Mouse (Mus musculus): ENCODE results near the gene Frmpd2. TPM values are rescaled to one million over a fixed set of nuclear protein-coding genes. Genes with fewer than 3 reads are reported as not detected.

Gene Frmpd2
- polyA plus RNA-seq, 1 experiment, result 0.36 TPM

GRCm38 (mm10) chr14:33513877-33514276, 42.4 kb downstream of the Frmpd2 start:
- WGBS, result 51% methylated on average over 5 of the region's 5 CpGs
- no peak for TF ChIP-seq CTCF (IDR thresholded peaks at IDR 0.05; ENCODE audit: borderline replicate concordance, insufficient read depth, low read depth, low read length)
- TF ChIP-seq POLR2A (IDR thresholded peaks at IDR 0.05; ENCODE audit: borderline replicate concordance, insufficient read depth, low read length), result no peak
- Histone ChIP-seq H3K27ac (ENCODE audit: insufficient read depth, low read length) (no peak overlapping the region), H3K4me1 (ENCODE audit: control insufficient read depth, insufficient read depth, low read length) (no peaks in the 10 kb centered on the region), H3K27me3 (ENCODE audit: control insufficient read depth, insufficient read depth, low read length) (no peaks in the 10 kb centered on the region; the same call in 1 of the 2 replicates), H3K4me3 (replicated peaks; ENCODE audit: insufficient read depth, low read depth, low read length) (no peak overlapping the region)
- no peak for DNase-seq

GRCm38 (mm10) chr14:33514756-33515285, 43.3 kb downstream of the Frmpd2 start:
- no peak for DNase-seq
- no peak overlapping the region for H3K4me3 ChIP-seq (replicated peaks; ENCODE audit: insufficient read depth, low read depth, low read length)
- TF ChIP-seq POLR2A (IDR thresholded peaks at IDR 0.05; ENCODE audit: borderline replicate concordance, insufficient read depth, low read length) (no peak), CTCF (IDR thresholded peaks at IDR 0.05; ENCODE audit: borderline replicate concordance, insufficient read depth, low read depth, low read length) (no peak)
- no peaks in the 10 kb centered on the region for H3K27me3 ChIP-seq (ENCODE audit: control insufficient read depth, insufficient read depth, low read length)
- WGBS, result 29% methylated on average over 6 of the region's 6 CpGs
- no peak overlapping the region for H3K27ac ChIP-seq (ENCODE audit: insufficient read depth, low read length)
- no peaks in the 10 kb centered on the region for H3K4me1 ChIP-seq (ENCODE audit: control insufficient read depth, insufficient read depth, low read length)

GRCm38 (mm10) chr14:33521538-33521937, 50.0 kb downstream of the Frmpd2 start:
- Histone ChIP-seq H3K4me3 (replicated peaks; ENCODE audit: insufficient read depth, low read depth, low read length) (no peak overlapping the region), H3K4me1 (ENCODE audit: control insufficient read depth, insufficient read depth, low read length) (no peaks in the 10 kb centered on the region), H3K27me3 (ENCODE audit: control insufficient read depth, insufficient read depth, low read length) (no peaks in the 10 kb centered on the region), H3K27ac (ENCODE audit: insufficient read depth, low read length) (no peak overlapping the region)
- 9% methylated on average over 3 of the region's 3 CpGs for WGBS
- TF ChIP-seq POLR2A (IDR thresholded peaks at IDR 0.05; ENCODE audit: borderline replicate concordance, insufficient read depth, low read length) (no peak), CTCF (IDR thresholded peaks at IDR 0.05; ENCODE audit: borderline replicate concordance, insufficient read depth, low read depth, low read length) (no peak)
- peak; percentile 41 to 61 for DNase-seq

- Histone ChIP-seq H3K4me1 (ENCODE audit: control insufficient read depth, insufficient read depth, low read length) (no peaks in the 10 kb centered on the region), H3K27ac (ENCODE audit: insufficient read depth, low read length) (no peak overlapping the region), H3K4me3 (replicated peaks; ENCODE audit: insufficient read depth, low read depth, low read length) (peak overlapping the region; percentile 40), H3K27me3 (ENCODE audit: control insufficient read depth, insufficient read depth, low read length) (no peaks in the 10 kb centered on the region; the same call in 1 of the 2 replicates)
- TF ChIP-seq CTCF (IDR thresholded peaks at IDR 0.05; ENCODE audit: borderline replicate concordance, insufficient read depth, low read depth, low read length) (no peak), POLR2A (IDR thresholded peaks at IDR 0.05; ENCODE audit: borderline replicate concordance, insufficient read depth, low read length) (no peak)
- peak in 1 of 2 experiments; percentile 28 for DNase-seq
- 23% methylated on average over 12 of the region's 12 CpGs for WGBS
Observed at GRCm38 (mm10) chr14:33525272-33525983, 53.9 kb downstream of the Frmpd2 start.

- no peak overlapping the region for H3K27ac ChIP-seq (ENCODE audit: insufficient read depth, low read length)
- H3K27me3 ChIP-seq (ENCODE audit: control insufficient read depth, insufficient read depth, low read length), result no peaks in the 10 kb centered on the region; the same call in 1 of the 2 replicates
- no peak for TF ChIP-seq CTCF (IDR thresholded peaks at IDR 0.05; ENCODE audit: borderline replicate concordance, insufficient read depth, low read depth, low read length)
- TF ChIP-seq POLR2A (IDR thresholded peaks at IDR 0.05; ENCODE audit: borderline replicate concordance, insufficient read depth, low read length), result no peak
- DNase-seq, result no peak
- no peak overlapping the region for H3K4me3 ChIP-seq (replicated peaks; ENCODE audit: insufficient read depth, low read depth, low read length)
- no peaks in the 10 kb centered on the region for H3K4me1 ChIP-seq (ENCODE audit: control insufficient read depth, insufficient read depth, low read length)
- WGBS, result 88% methylated on average over 2 of the region's 2 CpGs
Observed at GRCm38 (mm10) chr14:33526621-33527020, 55.1 kb downstream of the Frmpd2 start.

- WGBS, result 64% methylated on average over 3 of the region's 3 CpGs
- no peak for TF ChIP-seq POLR2A (IDR thresholded peaks at IDR 0.05; ENCODE audit: borderline replicate concordance, insufficient read depth, low read length)
- TF ChIP-seq CTCF (IDR thresholded peaks at IDR 0.05; ENCODE audit: borderline replicate concordance, insufficient read depth, low read depth, low read length), result no peak
- DNase-seq, result no peak
- no peaks in the 10 kb centered on the region; the same call in 1 of the 2 replicates for H3K27me3 ChIP-seq (ENCODE audit: control insufficient read depth, insufficient read depth, low read length)
- H3K27ac ChIP-seq (ENCODE audit: insufficient read depth, low read length), result no peak overlapping the region
- H3K4me1 ChIP-seq (ENCODE audit: control insufficient read depth, insufficient read depth, low read length), result no peaks in the 10 kb centered on the region
- H3K4me3 ChIP-seq (replicated peaks; ENCODE audit: insufficient read depth, low read depth, low read length), result no peak overlapping the region
Observed at GRCm38 (mm10) chr14:33527938-33528337, 56.4 kb downstream of the Frmpd2 start.

GRCm38 (mm10) chr14:33531331-33531912, 59.9 kb downstream of the Frmpd2 start:
- no peak for TF ChIP-seq CTCF (IDR thresholded peaks at IDR 0.05; ENCODE audit: borderline replicate concordance, insufficient read depth, low read depth, low read length)
- no peak for TF ChIP-seq POLR2A (IDR thresholded peaks at IDR 0.05; ENCODE audit: borderline replicate concordance, insufficient read depth, low read length)
- Histone ChIP-seq H3K27me3 (ENCODE audit: control insufficient read depth, insufficient read depth, low read length) (no peaks in the 10 kb centered on the region; the same call in 1 of the 2 replicates), H3K4me3 (replicated peaks; ENCODE audit: insufficient read depth, low read depth, low read length) (no peak overlapping the region), H3K4me1 (ENCODE audit: control insufficient read depth, insufficient read depth, low read length) (no peaks in the 10 kb centered on the region), H3K27ac (ENCODE audit: insufficient read depth, low read length) (no peak overlapping the region)
- 88% methylated on average over 8 of the region's 8 CpGs for WGBS
- no peak for DNase-seq

Data from cerebellum, adult 2 months (tissue).